In genomic region chr14:22712388-22712787, GRCm38 (mm10) we compare ENCODE assay signal across 16 mouse cellular contexts.
"Had no signal": no experiment of that assay in that cellular context is flagged by ENCODE, and none has a peak within 500 bp of the region (broad histone marks: within the 10 kb centered on the region; RNA-seq: fewer than 3 reads in every experiment).

No protein-coding gene starts in this region.

- H3K27me3 ChIP-seq: neural tube, embryonic 15.5 days; stomach, embryonic 15.5 days had no signal

- H3K36me3 ChIP-seq: neural tube, embryonic 13.5 days; neural tube, embryonic 15.5 days; stomach, embryonic 15.5 days had no signal

- H3K4me1 ChIP-seq: stomach, embryonic 15.5 days had no signal

- H3K4me3 ChIP-seq: neural tube, embryonic 13.5 days; neural tube, embryonic 15.5 days; stomach, embryonic 15.5 days had no signal

- H3K27ac ChIP-seq: neural tube, embryonic 13.5 days; neural tube, embryonic 15.5 days; stomach, embryonic 15.5 days; stomach, postnatal 0 days had no signal

- H3K9ac ChIP-seq: neural tube, embryonic 13.5 days; neural tube, embryonic 15.5 days; stomach, embryonic 15.5 days had no signal

- H3K9me3 ChIP-seq: neural tube, embryonic 13.5 days; neural tube, embryonic 15.5 days; stomach, embryonic 15.5 days had no signal

- DNase-seq: retina, postnatal 1 day; right cerebral cortex, adult 18-20 months; right cerebral cortex, postnatal 14 days; right cerebral cortex, postnatal 25 days; right cerebral cortex, postnatal 4 days; spleen, adult 18-20 months; thymus, adult 18-20 months; thymus, adult 2 months; thymus, postnatal 14 days; thymus, postnatal 25 days; thymus, postnatal 36 days; thymus, postnatal 4 days had no signal

- H3K4me2 ChIP-seq: neural tube, embryonic 13.5 days; neural tube, embryonic 15.5 days; stomach, embryonic 15.5 days had no signal
